Mouse (Mus musculus) T-helper 17 cell (primary cell): ENCODE results near the gene Sema6b.

ENCODE experiments used
- in situ Hi-C, 2 experiments: fragments of 300-600 bp; cut with MboI, MseI; formaldehyde crosslinking; loops; 1 replicate in 1 of 2; 2 replicates in 1 of 2; pipeline ENCODE4 v1.15.1; 2025; ENCODE audit warnings: high pct_unique_total_duplicates in 2 of 2

Gene Sema6b

DNA sequence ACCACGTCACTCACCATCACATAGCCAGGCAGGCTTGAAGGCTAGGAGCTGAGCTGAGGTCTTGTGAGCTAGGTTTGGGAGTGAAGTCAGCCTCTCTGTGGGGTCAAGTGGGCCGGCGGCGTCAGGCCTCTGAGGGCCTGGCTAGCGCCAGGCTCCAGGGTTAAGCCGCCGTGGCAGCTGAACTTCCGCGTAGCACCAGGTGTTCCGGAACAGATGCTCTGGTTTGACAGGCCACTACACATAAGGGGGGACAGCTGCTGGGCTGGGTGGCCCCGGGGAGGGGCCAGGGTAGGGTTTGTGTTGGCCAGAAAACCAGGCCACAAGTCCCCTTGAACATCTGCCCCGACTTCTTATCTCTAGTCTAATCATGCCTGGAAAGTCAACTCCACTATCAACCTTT lies 7.3 kb upstream of the Sema6b start:
- in situ Hi-C loops, result no loop called here

DNA sequence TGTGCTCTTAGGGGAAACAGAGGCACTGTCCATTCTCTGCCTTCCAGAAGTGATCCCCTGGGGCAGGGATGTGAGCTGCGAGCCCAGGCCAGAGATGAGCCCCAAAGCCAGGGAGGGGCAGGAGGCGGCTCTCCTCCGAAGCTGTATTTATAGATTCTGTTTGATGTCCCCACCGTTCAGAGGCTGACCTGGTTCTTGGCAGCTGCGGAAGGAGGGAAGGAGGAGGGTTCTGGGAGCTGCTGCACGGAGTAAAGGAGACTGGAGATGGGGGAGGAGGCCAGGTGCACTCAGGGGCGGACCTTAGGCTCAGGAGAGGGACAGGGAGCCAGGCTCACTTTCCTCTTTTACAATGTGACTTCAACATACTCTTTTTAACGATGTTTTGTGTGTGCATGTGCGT lies 6.0 kb upstream of the Sema6b start:
- in situ Hi-C loops, result no loop called here

DNA sequence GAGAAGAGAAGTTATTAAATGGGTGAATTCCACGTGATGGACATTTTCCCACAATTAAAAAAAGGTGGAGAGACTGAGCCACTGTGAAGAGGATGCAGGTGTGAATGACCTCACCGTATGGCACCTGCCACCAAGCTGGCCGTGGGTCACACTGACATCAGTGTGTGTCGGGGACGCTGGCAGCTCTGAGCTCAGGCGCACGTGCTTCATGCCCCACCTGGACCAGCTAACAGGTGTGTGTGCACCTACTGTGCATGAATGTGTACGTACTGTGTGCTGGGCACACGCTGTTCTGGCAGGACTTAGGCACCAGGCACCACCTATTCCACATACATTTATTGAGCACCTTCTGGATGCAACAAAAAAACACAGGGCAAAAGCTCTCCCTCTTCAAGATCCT lies 4.4 kb upstream of the Sema6b start:
- in situ Hi-C loops, result no loop called here

DNA sequence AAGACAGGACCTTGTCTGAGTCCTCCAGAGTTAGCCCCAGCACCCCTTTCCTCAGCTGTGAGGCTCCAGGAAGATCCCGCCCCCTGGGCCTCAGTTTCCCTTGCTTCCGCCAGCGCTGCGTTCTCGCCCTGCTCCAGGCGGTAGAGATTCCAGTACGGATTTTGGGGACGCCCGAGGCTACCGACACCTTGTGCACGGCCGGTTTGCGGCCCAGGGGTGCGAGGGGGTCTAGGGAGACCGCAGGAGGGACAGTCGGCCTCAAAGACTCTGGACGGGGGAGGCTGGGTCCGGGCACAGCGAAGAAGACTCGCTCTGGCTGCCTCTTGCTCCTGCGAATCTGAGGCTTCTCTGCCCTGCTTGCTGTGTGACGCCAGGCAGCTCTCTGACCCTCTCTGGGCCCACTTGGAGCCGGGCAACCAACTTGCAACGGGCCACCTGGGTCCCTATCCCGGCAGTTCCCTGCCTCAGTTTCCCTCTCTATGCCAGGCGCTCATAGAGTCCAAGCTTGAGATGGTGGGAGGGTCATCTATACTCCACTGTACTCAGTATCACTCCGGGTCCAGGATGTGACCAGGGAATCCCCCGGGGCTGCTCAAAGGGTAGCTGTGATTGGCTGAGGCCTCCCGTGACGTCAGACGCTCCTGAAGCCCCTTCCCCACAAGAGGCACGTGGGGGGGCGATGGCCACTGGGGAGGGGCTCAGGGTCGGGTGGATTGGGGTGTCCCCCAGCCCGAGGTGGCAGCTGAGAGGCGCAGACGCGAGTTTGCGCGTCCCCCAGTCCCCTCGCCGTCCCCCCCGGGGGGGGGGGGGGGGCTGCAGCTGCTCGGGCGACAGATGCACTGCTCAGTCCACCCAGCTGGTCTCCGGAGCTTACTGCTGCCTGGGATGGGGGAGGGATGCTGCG lies 1.8 kb upstream of the Sema6b start:
- in situ Hi-C loops, result no loop called here

DNA sequence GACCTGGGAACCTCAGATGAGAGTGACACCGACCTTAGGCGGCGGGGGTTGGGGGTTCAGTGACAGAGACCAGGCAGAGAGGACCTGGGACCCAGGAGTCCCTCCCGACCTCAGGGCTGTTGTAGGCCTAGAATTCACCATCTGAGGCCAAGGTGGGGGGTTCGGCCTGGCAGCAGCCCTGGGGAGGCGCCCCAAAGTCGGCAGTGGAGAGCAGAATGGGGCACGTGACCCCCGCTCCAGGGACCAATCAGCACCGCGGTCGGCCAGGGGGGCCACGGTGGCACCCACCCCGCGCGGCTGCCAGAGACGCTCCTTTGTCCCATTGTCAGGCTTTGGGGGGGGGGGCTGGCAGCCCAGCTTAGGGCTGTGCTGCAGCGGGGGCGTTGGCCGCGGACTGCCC lies 788 bp downstream of the Sema6b start:
- in situ Hi-C loops, result no loop called here

DNA sequence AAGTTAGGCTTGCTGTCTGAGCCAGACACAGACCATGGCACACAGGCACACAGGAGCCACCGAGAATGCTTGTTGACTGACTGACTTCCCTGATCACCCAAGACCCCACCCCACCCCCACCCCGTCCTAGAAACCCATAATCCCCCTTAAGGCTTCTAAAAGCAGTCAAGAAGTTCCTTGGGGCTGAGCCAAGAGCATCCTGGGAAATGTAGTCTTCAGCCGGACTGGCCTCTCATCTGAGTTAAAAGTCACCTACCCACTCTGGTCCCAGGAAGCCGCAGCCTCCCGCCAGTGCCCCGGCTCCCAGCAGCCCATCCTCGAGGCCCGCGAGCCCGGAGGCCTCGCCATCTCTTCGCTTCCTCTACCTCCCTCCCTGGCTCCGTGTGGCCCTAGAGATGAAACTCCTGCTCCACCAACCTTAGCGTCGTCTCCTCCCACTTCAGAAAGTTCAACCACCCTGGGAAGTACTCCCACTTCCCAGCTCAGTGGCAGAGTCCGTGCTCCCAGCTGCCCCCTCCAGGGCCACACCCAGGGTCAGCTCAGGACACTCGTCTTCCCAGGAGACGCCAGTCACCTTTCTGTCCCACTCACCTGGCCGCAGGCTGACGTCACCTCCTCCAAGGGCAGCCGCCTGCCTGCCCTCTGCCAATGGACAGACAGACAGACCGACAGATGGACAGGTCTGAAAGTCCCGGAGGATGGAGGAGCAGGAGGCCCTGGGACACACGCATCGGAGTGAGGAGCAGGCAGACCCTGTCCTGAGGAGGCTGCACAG lies 2.1 kb downstream of the Sema6b start:
- in situ Hi-C loops, result no loop called here

DNA sequence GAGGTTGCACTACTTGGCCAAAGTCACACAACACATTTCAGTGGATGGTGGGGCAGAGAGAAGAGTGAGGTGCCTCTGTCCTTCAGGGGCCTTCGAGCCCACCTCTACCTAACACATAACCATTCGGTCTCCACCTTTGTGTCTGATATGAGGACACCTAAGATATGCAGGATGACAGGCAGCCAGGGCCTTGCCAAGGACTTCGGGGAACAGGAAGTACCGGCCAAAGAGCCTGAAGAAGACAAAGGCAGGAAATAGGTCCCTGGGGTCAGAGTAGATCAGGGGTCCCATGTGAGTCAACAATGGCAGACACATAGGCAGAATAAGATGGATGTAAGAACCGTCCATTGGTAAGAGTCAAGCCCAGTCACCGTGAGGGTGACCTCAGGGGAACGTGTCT lies 3.6 kb downstream of the Sema6b start:
- in situ Hi-C loops, result no loop called here

DNA sequence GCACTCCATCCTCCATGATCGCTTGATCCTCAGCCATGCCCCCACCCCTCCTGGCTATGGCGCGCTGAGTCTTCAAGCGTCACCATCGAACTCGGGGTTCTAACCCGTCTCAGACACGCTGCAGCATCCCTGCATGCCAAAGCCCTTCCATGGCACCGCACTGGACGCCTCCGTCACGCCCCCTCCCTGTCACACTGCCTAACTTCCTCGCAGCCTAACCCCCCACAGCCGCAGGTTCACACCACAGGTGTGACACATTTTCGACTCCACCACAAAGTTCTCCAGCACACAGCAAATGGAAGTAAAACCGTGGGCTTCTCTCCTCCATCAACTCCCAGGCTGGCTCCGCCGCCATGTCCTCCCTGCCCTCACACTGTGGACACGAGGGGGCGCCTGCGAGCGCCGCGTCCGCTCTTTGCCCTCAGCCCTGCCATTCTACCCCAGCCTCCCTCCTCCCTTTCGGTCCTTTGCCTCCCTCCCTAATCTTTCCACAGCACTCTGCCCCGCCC lies 5.6 kb downstream of the Sema6b start:
- in situ Hi-C loops, result loop anchor here in 1 of 2 experiments (5.0 kb wide), 1 partner anchor 123 kb away; the partner anchor contains the start of gene Fem1a

DNA sequence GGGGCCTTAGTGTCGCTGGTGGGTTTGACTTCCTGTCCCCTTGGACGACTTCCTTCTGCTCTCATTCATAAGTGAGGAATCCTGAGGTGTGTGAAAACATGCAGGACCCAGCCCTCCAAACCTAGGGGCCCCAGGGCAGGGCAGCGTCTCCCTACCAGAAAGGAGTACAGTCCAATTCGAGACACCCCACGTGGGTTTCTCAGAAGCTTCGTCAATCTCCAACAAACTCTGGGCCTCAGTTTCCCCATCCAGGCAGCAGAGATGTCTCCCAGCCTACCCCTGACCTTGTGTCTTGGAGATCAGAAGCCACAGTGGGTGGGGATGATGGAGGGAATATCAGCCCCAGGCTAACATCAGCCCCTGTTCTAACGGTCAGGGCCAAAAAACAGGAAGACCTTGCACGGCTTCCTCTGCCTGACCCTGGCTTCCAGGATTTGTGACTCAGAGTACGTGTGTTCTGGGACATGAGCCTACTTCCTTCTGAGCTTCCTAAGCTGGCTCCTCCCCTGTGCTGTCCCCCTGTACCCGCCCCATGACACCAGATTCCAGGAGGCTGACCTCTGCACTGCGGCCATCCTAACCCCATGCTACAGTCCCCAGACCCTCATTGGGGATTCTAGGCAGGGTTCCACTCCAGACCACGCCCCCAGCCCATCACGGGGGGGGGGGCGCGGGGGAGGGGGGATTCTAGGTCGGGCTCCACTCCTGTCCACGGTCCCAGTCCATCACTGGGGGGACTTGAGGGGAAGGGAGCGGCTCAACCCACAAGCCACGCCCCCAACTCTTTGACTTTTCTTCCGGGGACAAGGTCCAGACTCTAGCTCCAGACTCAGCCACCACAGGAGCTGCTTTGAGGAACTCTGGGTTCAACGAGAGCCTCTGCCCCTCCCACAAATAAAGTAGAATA lies 6.4 kb downstream of the Sema6b start:
- in situ Hi-C loops, result loop anchor here in 1 of 2 experiments (5.0 kb wide), 1 partner anchor 124 kb away; the partner anchor contains the start of gene Fem1a

DNA sequence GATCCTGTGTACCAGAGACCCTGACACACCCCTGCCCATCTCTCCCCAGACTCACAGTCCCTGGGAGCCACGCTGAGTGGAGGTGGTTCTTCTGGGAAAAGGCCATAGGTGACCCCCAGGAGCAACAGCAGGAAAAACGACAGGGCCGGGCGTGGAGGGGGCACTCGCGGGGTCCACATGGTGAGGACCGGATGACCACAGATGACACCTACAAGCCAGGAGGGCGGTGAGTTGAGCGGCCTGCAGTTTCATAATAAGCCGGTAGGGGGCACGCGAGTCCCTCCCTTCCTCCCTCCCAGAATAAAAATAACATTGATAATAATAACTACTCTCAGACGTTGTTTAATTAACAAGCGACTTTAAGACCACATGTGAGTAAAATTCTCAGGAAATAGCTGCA lies 7.5 kb downstream of the Sema6b start:
- in situ Hi-C loops, result loop anchor here in 1 of 2 experiments (5.0 kb wide), 1 partner anchor 125 kb away; the partner anchor contains the start of gene Fem1a

DNA sequence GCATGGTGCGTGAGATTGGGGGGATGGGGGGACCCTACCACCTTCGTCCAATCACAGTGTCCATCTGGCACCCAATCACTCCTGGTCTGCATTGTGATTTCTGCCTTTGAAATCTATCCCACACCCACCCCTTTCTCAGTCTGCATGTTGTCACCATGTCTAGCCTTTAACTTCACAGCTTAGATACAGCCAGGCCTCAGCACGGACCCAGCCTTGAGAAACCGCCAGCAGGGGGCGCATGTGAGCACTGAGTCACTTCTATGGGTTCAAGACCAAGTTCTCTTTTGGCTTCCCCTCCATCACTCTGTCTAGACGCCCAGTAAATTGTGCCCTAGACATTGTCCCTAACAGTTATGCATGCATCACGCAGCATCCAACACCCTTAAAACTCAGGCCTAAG lies 8.3 kb downstream of the Sema6b start:
- in situ Hi-C loops, result loop anchor here in 1 of 2 experiments (5.0 kb wide), 1 partner anchor 125 kb away; the partner anchor contains the start of gene Fem1a

DNA sequence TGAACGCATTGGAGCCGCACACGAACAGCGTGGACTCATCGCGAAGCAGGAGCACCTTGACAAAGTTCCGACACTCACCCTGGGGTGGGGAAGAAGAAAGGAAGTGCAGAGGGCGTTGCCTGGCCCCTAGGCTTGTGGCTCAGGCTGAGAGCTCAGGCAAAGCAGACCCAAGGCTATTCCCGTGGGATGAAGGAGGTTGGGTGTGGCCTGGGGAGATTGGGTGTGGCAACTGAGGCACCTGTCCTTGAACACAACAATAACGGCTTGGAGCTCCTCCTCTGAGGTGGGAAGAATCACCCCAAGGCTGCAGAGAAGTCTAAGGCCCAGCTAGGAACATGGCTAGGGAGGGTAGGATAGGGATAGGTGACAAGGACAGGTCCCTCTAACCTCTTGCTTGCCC lies 9.0 kb downstream of the Sema6b start:
- in situ Hi-C loops, result loop anchor here in 1 of 2 experiments (5.0 kb wide), 1 partner anchor 126 kb away; the partner anchor contains the start of gene Fem1a

DNA sequence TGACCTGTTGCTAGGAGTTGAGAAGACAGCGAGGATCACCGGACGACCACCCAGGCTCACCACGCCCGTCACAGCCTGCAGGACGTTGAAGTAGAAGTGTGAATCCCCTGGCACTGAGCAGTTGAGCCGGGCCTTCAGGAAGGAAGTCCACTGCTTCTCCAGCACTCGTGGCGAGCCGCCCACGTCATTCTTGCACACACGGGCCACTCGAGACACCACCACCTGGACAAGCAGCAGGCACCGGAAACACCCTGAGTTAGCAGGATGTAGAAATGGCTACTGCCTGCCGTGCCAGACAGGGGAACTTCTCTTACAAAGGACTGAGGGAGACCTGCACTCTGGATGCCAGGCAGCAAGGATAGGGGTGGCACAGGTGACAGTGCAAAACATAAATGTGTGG lies 11.9 kb downstream of the Sema6b start:
- in situ Hi-C loops, result no loop called here

DNA sequence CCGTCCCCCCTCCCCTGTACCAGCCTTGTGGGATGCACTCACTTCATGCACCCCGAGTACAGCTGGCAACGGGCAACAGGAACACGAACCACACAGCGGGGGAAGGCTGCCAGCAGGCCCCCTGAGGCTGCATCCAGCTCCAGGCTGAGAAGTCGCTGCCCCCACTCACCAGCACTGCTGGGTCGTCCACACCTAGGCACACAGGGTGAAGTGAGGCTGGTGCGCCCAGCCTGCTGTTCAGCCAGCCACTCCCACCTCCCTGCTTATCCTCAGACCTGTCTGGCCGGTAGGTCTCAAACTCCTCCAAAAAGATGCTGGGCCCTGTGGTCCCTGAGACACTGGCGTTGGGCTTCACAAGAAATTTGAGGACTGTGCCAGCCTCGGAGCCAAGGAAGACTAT lies 14.0 kb downstream of the Sema6b start:
- in situ Hi-C loops, result no loop called here

DNA sequence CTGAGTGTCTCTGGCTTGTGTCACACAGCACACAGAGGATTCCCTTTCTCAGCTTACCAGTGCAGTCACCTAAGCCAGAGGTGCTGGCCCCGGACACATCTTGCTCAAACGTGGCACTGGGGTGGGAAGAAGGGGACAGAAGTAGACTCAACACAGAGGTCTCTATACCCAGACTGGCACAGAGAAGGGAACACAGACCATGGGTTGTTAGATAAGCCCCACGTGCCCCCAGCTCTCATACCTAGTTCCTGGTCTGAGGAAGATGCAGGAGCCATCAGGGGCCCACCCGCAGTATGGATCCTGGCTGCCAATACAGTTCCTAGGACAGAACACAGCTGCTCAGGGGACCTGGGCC lies 14.9 kb downstream of the Sema6b start:
- in situ Hi-C loops, result no loop called here

DNA sequence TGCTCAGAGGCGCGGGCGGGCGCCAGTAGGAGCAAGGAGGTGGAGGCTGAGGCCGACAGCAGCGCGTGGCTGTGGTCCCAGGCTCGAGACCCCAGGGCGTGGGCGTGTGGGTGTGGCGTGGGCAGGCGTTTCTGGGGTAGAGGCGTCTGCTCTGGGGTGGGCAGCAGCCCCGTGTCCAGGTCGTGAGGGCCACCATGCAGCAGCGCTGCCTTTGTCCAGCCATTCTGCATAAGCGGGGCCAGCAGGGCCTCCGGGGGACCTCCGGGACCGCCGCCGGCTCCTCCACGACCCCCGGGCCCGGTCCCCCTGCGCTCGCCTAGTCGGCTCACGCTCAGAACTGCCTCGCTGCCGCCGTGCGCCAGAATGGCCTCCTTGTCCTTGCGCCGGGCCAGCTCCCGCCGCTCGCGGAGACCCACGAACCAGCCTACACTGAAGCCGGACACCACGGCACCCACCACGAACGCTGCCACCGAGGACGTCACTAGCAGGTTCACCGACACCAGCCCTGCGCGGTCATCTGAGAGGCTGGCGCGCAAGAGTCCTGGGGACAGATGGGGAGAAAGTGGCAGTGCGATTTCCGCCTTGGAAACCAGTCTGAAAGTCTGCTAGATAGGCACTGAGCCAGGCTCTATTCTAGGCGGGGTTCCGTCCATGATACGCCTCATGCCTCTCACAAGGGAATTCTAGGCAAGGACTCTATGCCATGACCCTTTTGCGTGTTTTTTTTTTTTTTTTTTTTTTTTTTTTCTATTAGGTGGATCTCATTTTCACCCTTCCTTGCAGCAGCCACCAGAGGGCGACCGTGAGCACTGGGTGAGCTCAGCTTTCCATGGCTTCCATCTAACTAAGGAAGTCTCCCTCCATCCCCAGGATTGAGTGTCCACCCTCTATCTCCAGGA lies 15.5 kb downstream of the Sema6b start:
- in situ Hi-C loops, result no loop called here

DNA sequence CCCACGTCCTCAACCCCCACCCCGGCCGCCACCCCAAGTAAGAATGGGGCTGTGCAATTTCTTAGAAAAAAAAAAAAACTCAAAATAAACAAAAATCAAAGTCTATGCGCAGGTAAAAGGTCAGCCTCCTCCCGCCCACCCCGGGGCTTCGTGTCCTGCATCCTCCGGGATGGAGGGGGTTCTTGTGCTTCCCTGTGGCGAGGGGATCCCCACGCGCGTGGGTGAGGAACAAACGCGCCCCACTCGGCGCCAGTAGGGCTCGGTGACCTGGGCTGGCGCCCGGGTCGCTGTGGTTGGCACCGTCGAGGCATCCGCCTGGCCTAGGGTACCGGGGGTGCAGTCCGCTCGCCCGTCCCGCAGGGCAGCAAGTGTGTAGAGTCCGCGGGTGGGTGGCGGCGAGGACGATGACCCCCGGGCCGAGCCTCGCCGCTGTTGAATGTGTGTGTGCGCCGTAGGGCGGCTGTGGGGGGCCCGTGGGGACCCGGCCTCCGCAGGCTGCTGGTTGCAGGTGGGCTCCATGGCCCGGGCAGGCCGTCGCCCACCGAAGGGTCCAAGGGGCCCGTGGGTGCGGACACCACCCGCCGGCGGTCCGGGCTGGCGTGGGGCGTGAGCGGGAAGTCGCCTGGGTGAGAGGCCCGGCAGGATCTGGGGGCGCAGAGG lies 16.3 kb downstream of the Sema6b start:
- in situ Hi-C loops, result no loop called here

DNA sequence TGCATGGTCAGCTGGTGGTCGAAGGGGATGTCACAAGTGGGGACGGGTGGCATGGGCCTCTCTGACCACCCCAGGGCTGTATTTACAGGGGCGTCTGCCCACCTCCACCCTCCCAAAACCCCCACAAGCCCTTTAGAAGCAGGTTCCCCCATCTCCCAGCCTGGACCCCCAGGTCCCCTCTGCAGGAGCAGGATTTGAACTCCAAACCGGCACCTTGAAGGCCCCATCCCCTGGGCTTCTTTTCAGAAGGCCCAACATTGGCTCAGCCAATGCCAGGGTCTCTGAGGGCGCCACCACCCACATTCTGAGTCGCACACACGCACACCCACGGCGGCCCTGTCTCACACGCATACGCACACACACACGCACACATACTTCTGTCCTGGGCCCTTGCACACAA lies 17.0 kb downstream of the Sema6b start:
- in situ Hi-C loops, result no loop called here

DNA sequence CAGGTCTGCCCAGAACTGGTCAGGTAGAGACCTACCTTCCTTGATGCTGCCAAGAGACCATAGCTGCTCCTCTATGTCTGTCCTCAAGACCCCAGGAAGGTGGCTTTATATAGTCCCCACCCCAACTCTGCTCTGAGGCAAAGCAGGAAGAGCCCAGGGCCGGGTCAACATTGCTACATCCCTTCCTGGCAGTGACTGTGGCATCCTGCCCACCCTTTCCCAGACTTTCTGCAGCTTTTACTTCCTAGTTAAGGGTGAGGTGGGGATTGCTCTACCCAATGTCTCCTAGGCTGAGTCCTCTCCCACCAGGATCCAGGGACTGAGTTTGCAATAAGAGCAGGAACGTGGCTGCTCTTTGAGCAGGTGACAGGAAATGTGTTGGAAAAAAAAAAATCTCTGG lies 18.3 kb downstream of the Sema6b start, which contains the start of gene Lrg1:
TSS of gene Lrg1 (minus strand) at position 176 of the 400 bp plus-strand sequence.
- in situ Hi-C loops, result no loop called here
